Mouse (Mus musculus) adrenal gland, adult 2 months (tissue): Measurements from ENCODE around the gene Pak1. TPM values are rescaled to one million over a fixed set of nuclear protein-coding genes. Genes with fewer than 3 reads are reported as not detected.

Experiments
- DNase-seq: peaks from one replicate; pipeline ENCODE4 v3.0.0; 2021
- long read RNA-seq: library from polyadenylated mRNA; stranded (forward); transcript quantifications from one replicate; pipeline ENCODE4 v2.0.0, GENCODE M21; 2021
- polyA plus RNA-seq: library from polyadenylated mRNA; depleted of rRNA; stranded (reverse); fragments of >200 nt; gene quantifications from 2 replicates; pipeline ENCODE4 v1.2.3, GENCODE M21; 2012; rRNA removed
- total RNA-seq, 2 experiments: library from RNA; stranded (reverse); gene quantifications; 2 replicates each; pipeline ENCODE4 v1.2.3; 2021

The Pak1 gene
- total RNA-seq, result 10 to 100 TPM; 20.5 to 32.2 TPM
- 19.8 and 21.4 TPM in 2 replicates for polyA plus RNA-seq
- long read RNA-seq, partial matches to known transcripts, result 0 of 9 reads
- long read RNA-seq, other reads (novel, unspliced or antisense), result 4 of 9 reads

GRCm38 (mm10) chr7:97788190-97788668 lies at the start of gene Pak1:
Pak1 (plus strand) TSS chr7:97788541.
- peak; percentile 90 for DNase-seq

DNA sequence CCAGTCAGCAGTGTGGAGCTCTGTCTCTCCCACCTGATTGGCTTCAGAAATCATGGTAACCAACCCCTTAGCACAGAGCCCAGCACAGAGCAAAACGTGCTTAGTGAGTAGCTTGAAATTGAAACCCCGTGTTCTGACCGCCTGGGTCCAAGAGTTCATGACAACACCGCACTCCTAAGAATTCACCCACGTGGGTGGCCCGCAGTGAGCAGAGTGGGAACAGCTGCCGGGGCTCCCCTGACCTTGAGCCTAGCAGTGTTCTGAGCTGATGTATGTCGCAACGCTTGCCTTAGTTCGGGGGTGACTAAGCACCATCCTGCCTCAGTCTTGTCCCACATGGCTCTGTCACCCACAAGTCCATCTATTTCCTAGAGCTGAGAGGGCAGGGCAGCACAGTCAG lies 47.4 kb upstream of the Pak1 start:
- peak; percentile 83 for DNase-seq

DNA sequence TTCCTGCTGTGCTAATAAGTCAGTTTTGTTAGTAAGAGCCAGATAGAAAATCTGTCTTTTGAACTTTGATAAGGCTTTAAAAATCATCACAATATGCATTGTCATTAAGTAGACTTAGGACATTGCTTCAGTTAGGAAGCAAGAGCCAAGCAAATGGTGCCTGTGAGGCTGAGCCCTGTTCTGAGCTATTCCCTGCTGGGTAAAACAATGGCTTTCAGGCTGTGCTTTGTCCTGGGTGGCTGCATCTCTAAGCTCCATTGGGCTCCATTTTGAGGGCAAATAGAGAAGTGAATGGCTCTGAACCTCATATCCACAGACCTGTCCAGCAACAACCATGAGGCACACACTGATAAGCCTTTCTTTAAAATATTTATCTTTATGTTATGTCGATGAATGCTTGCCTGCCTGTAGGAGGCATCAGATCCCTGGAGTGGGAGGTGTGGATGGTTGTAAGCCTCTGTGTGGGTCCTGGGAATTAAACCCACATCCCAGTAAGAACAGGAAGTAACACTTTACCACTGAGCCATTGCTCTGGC lies 46.5 kb upstream of the Pak1 start:
- no peak for DNase-seq

GRCm38 (mm10) chr7:97745299-97745698 lies 43.0 kb upstream of the Pak1 start:
- DNase-seq, result peak; percentile 39

DNA sequence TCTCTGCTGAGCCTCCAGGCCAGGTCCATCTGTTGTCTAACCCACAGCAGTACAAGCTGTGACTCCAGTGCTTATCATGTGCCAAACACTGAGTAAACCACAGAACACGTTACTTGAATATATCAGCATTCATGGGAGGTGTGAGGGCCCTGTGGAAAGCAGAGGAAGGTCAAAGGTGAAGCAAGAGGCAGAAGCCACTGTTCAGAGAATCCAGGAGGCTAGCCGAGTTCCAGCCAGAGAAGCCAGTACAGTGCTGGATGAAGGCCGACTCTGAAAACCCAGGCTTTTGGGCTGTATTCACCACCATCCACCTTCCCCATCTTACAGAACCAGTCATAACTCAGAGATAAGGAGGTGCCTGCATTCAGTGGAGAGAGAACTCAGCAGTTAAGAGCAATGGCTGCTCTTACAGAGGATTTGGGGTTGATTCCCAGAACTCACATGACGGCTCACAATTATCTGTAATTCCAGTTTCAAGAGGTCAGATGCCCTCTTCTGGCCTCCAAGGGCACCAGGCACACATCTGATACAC lies 41.1 kb upstream of the Pak1 start:
- no peak for DNase-seq

DNA sequence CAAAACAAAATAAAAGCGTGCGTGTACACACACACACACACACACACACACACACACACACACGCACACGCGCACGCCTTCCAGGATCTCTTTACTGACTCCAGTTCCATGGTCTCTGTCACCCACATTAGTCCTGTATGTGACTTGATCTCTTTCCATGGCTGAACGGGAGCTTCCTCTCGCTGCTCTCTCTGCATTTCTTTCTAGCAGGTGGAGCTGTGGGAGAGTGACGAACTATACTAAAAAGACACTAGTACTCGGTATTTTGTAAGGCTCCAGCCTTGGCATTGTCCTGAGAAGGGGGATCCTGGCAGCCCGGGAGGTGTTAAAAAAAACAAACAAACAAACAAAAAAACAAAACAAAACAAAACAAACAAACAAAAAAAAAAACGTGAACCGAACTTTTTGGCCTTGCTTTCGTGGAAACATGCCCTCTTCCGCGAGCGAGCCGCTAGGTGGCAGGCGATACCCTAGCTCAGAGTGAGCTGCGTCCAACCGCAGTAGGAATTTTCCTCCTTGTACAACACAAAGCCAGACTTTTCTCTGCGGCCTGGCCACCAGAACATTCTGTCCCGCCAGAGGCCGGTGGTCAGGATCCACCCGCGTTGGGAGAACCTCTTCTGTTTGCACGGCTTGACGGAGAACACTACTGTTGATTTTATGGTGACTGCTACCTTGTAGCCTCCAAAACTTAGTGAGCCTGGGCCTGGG lies 40.4 kb upstream of the Pak1 start:
- DNase-seq, result peak; percentile 89

GRCm38 (mm10) chr7:97748527-97749206 lies 39.7 kb upstream of the Pak1 start:
- peak; percentile 42 for DNase-seq

- DNase-seq, result peak; percentile 39
Measured at GRCm38 (mm10) chr7:97749207-97750190, 38.8 kb upstream of the Pak1 start.

GRCm38 (mm10) chr7:97756967-97757881 lies 31.1 kb upstream of the Pak1 start:
- DNase-seq, result peak; percentile 69

DNA sequence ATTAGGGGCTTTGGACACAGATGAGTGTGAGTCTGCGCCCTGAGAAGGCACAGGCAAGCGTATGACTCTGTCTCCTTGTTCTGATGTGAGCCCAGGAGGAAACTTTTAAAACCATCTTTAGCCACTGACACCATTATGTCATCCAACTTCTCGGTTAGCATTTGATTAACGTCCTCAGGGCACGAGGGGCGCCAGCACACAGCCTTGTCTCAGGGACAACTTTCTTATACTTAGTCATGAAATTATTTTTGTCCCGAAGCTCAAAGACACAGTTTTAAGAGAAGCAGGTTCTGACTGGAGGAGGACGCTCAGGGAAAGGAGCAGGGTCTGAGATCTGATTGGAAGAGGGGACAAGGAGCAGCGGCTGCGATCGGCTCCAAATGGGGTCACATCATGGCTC lies 23.8 kb upstream of the Pak1 start:
- peak; percentile 84 for DNase-seq

GRCm38 (mm10) chr7:97765181-97765962 lies 23.0 kb upstream of the Pak1 start:
- DNase-seq, result peak; percentile 84

DNA sequence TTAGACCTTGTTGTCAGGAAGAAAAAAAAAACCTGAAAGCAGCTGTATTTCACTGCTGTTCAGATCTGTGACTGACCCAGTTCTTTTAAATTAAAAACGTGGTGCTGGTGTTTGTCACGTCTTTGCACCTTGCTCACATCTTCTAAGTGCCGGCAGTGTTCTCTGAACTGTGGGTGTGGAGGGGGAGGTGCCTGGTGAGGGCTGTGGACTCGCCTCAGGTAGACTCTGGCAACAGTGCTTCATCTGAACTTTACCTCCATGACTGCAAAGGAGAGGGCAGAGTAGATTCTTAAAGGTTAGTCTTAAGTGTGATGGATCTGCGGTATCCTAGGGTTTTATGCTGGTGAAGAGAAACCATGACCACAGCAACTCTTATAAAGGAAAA lies 22.4 kb upstream of the Pak1 start:
- no peak for DNase-seq

DNA sequence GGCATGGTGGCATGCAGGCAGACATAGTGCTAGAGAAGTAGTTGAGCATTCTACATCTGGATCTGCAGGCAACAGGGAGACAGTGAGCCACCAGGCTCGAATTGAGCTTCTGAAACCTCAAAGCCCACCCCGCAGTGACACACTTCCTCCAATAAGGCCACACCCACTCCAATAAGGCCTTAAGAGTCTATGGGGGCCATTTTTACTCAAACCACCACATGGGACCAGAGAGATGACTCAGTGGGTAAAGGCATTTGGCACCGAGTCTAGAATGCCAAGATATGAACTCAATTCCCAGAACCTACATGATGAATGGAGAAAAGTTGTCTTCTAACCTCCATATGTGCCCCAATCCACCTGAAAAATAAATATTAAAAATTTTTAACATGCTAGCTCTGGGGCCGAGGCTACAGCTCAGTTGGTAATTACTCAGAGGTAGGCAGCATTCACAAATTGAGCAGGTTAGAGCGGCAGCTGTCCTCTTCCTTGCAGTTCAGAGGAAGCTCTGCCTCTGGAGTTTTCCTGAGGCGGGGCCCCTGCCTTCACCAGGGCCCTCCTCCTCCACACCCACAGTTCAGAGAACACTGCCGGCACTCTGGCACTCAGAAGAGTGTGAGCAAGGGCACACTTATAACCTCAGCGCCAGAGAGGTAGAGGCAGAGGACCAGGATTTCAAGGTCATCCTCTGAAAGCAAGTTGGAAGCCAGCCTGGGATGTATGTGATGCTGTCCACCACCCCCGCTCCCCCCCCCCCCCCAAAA lies 21.8 kb upstream of the Pak1 start:
- no peak for DNase-seq

GRCm38 (mm10) chr7:97767841-97768240 lies 20.5 kb upstream of the Pak1 start:
- DNase-seq, result no peak

- DNase-seq, result no peak
Measured at GRCm38 (mm10) chr7:97769020-97769419, 19.3 kb upstream of the Pak1 start.

- DNase-seq, result peak; percentile 60
Measured at GRCm38 (mm10) chr7:97770841-97771620, 17.3 kb upstream of the Pak1 start.

DNA sequence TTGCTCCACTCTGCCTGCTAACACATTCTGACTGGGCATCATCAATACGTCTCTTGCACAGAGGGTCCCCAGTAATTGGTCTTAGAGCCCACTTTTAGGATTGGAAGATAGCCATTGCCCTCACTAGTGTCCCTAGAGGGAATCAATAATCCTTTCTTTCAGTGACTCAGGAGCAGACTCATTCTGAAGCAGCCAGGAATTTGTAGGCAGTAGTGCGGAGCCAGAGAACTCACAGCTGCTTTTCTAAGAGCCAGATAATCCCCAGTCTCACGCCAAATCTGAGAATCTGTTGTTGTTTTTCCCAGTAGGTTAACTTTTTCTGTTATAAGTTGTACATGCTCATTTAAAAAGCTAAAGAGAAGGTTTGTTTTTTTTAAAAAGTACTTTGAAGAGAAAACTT lies 13.0 kb upstream of the Pak1 start:
- no peak for DNase-seq

DNA sequence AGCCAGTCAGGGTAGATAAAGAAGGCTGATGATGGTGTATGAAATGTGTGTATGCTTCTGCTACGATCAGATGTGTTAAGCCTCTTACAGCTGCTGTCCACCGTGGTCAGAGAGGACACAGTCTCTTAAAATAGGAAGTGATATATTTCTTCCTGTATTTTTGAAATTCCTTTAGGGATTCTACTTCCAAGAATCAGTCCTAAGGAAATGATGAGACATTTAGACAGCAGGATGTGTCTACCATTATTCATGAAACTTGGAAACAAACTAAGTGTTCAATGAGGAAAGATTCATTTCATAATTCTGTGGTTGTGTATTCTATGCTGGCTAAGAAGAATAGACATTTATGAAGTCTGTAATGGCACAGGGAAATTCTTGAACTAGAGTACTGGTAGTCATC lies 12.4 kb upstream of the Pak1 start:
- no peak for DNase-seq
